Comparison of ENCODE assay signal across 8 mouse cellular contexts in genomic region chr11:57800266-57800951, GRCm38 (mm10). TPM values are rescaled to one million over a fixed set of nuclear protein-coding genes. Genes with fewer than 3 reads are reported as not detected.
A peak's percentile ranks its signal among the peaks of the same experiment; 100 is the strongest.
DNase-seq lines count a peak whose midpoint lies in the region; ATAC-seq and TF ChIP-seq lines count a peak whose summit lies in the region.

No protein-coding gene starts in this region.

- H3K27me3 ChIP-seq in thymus, adult 2 months (ENCODE audit: control insufficient read depth, insufficient read depth, low read length): no peaks in the 10 kb centered on the region
- no peaks in the 10 kb centered on the region for H3K27me3 ChIP-seq in forebrain, embryonic 11.5 days (ENCODE audit: control insufficient read depth, insufficient read depth, low read length)
- no peaks in the 10 kb centered on the region for H3K27me3 ChIP-seq in midbrain, embryonic 10.5 days (ENCODE audit: low read depth, poor library complexity, severe bottlenecking)

- H3K9ac ChIP-seq in forebrain, embryonic 11.5 days (ENCODE audit: low read length): peak overlapping the region; percentile 90

- peak overlapping the region; percentile 98 for H3K4me2 ChIP-seq in forebrain, embryonic 11.5 days (ENCODE audit: low read depth, low read length, severe bottlenecking)

- 22% methylated on average over 22 of the region's 22 CpGs for WGBS in thymus, adult 2 months
- 18% methylated on average over 22 of the region's 22 CpGs for WGBS in forebrain, embryonic 11.5 days
- WGBS in midbrain, embryonic 10.5 days: 15% methylated on average over 22 of the region's 22 CpGs

- H3K27ac ChIP-seq in thymus, adult 2 months (ENCODE audit: control insufficient read depth, insufficient read depth, low read length): peak overlapping the region; percentile 2; the same call in 1 of the 2 replicates
- H3K27ac ChIP-seq in forebrain, embryonic 11.5 days (ENCODE audit: low read depth, low read length): peak overlapping the region; percentile 53; the same call in 1 of the 2 replicates
- peak overlapping the region; percentile 87 for H3K27ac ChIP-seq in midbrain, embryonic 10.5 days (replicated peaks)

- H3K36me3 ChIP-seq in thymus, adult 2 months (ENCODE audit: control insufficient read depth, insufficient read depth, low read length): no peaks in the 10 kb centered on the region
- no peaks in the 10 kb centered on the region for H3K36me3 ChIP-seq in forebrain, embryonic 11.5 days (ENCODE audit: control insufficient read depth, insufficient read depth, low read length)
- no peaks in the 10 kb centered on the region for H3K36me3 ChIP-seq in midbrain, embryonic 10.5 days

- no peak for TF ChIP-seq POLR2A in thymus, adult 2 months (IDR thresholded peaks at IDR 0.05; ENCODE audit: control insufficient read depth, extremely low read depth, insufficient read depth, low read length, poor library complexity)

- no peak for DNase-seq in thymus, adult 2 months
- no peak for DNase-seq in thymus, postnatal 36 days
- DNase-seq in forebrain, embryonic 11.5 days (ENCODE audit: low spot score): no peak
- peak; percentile 67 for DNase-seq in kidney, adult 9 months
- DNase-seq in midbrain, embryonic 10.5 days (ENCODE audit: low spot score): no peak
- no peak for DNase-seq in yolk sac, embryonic 10.5 days (ENCODE audit: low spot score)
- DNase-seq in adipocyte (ENCODE audit: low spot score): no peak
- DNase-seq in gastrocnemius, postnatal 25 days: no peak

- no peak for TF ChIP-seq CTCF in thymus, adult 2 months (IDR thresholded peaks at IDR 0.05; ENCODE audit: borderline replicate concordance, control insufficient read depth, extremely low read depth, insufficient read depth, low read length, poor library complexity)

- peaks cover 20% of the 10 kb centered on the region for H3K4me1 ChIP-seq in thymus, adult 2 months (replicated peaks; ENCODE audit: control insufficient read depth, insufficient read depth, low read length)
- peaks cover 6% of the 10 kb centered on the region; the same call in 1 of the 2 replicates for H3K4me1 ChIP-seq in forebrain, embryonic 11.5 days (replicated peaks; ENCODE audit: control insufficient read depth, insufficient read depth, low read length)
- H3K4me1 ChIP-seq in midbrain, embryonic 10.5 days: peaks cover 43% of the 10 kb centered on the region

- H3K4me3 ChIP-seq in thymus, adult 2 months (ENCODE audit: control insufficient read depth, insufficient read depth, low read length): peak overlapping the region; percentile 82
- H3K4me3 ChIP-seq in forebrain, embryonic 11.5 days (ENCODE audit: low read depth, low read length): peak overlapping the region; percentile 94
- peak overlapping the region; percentile 98 for H3K4me3 ChIP-seq in midbrain, embryonic 10.5 days

- no peaks in the 10 kb centered on the region for H3K9me3 ChIP-seq in forebrain, embryonic 11.5 days (ENCODE audit: control insufficient read depth, low read length)
- H3K9me3 ChIP-seq in midbrain, embryonic 10.5 days (replicated peaks): no peaks in the 10 kb centered on the region

- no peak for ATAC-seq in forebrain, embryonic 11.5 days (replicated peaks; ENCODE audit: low FRiP score)

RNA-seq across cellular contexts. Expression of gene Sap30l, which starts 1.0 kb away (rescaled TPM):
- 37.1 and 51.0 TPM in 2 replicates for polyA plus RNA-seq in thymus, adult 2 months (2012; rRNA removed)
- polyA plus RNA-seq in forebrain, embryonic 11.5 days (2014; fragmentation: Nextera tagmentation; extraction: Ambion mirVana): 14.1 and 15.8 TPM in 2 replicates
- 7.2 TPM in 2 replicates for polyA plus RNA-seq in midbrain, embryonic 10.5 days (2016; fragmentation: Nextera tagmentation; extraction: Ambion mirVana)
- total RNA-seq in gastrocnemius, postnatal 25 days (2021): 10 to 100 TPM; 30.4 to 31.6 TPM

RNA-seq across cellular contexts. Expression of gene Hand1, which starts 32.2 kb away (rescaled TPM):
- polyA plus RNA-seq in thymus, adult 2 months (2012; rRNA removed): 0.23 and 0.30 TPM in 2 replicates
- not detected in 2 replicates for polyA plus RNA-seq in forebrain, embryonic 11.5 days (2014; fragmentation: Nextera tagmentation; extraction: Ambion mirVana)
- polyA plus RNA-seq in midbrain, embryonic 10.5 days (2016; fragmentation: Nextera tagmentation; extraction: Ambion mirVana): 0.15 TPM in 1 of 2 replicates, not detected in the other
- total RNA-seq in gastrocnemius, postnatal 25 days (2021): not detected

Comparison
In these comparisons a context has a peak if more than half of its experiments do, and no peak if none do; other contexts are left out.
1. H3K27ac ChIP-seq: peak in every context shown above with its lines; median percentile 87 in midbrain, embryonic 10.5 days; 53 in forebrain, embryonic 11.5 days; 2 in thymus, adult 2 months.